Mouse (Mus musculus): Measurements from ENCODE around the gene Sacm1l.

The Sacm1l gene
- long read RNA-seq, experiment 1, transcript Sacm1l-201 (20 exons, 3,558 nt): major isoform, 41 of 50 reads
- long read RNA-seq, experiment 1, partial matches to known transcripts: 1 of 50 reads
- long read RNA-seq, experiment 1, other reads (novel, unspliced or antisense): 8 of 50 reads
- long read RNA-seq, experiment 2, transcript Sacm1l-201 (20 exons, 3,558 nt): major isoform, 26 of 44 reads
- long read RNA-seq, experiment 2, partial matches to known transcripts: 10 of 44 reads
- long read RNA-seq, experiment 2, other reads (novel, unspliced or antisense): 6 of 44 reads

- intact Hi-C loops (cut with DNase I): no loop called here
These were observed at the start of gene Sacm1l for GRCm38 (mm10) chr9:123529392-123530157. Sacm1l (plus strand) TSS chr9:123529759.

- intact Hi-C loops (cut with DNase I): no loop called here
These were observed 49.7 kb upstream of the Sacm1l start for GRCm38 (mm10) chr9:123479876-123480252.

GRCm38 (mm10) chr9:123480253-123480921 is 49.2 kb upstream of the Sacm1l start:
- intact Hi-C loops (cut with DNase I): no loop called here

GRCm38 (mm10) chr9:123481136-123481535 is 48.4 kb upstream of the Sacm1l start:
- intact Hi-C loops (cut with DNase I): no loop called here

- intact Hi-C loops (cut with DNase I): no loop called here
These were observed 46.0 kb upstream of the Sacm1l start for GRCm38 (mm10) chr9:123483598-123483997.

GRCm38 (mm10) chr9:123484830-123485229 is 44.7 kb upstream of the Sacm1l start:
- intact Hi-C loops (cut with DNase I): no loop called here

- intact Hi-C loops (cut with DNase I): no loop called here
These were observed 44.0 kb upstream of the Sacm1l start for GRCm38 (mm10) chr9:123485561-123485960.

GRCm38 (mm10) chr9:123486635-123487034 is 42.9 kb upstream of the Sacm1l start:
- intact Hi-C loops (cut with DNase I): no loop called here

GRCm38 (mm10) chr9:123489073-123489472 is 40.5 kb upstream of the Sacm1l start:
- intact Hi-C loops (cut with DNase I): no loop called here

- intact Hi-C loops (cut with DNase I): no loop called here
These were observed 39.7 kb upstream of the Sacm1l start for GRCm38 (mm10) chr9:123489727-123490343.

- intact Hi-C loops (cut with DNase I): no loop called here
These were observed 38.6 kb upstream of the Sacm1l start for GRCm38 (mm10) chr9:123490930-123491329.

GRCm38 (mm10) chr9:123491917-123492585 is 37.5 kb upstream of the Sacm1l start:
- intact Hi-C loops (cut with DNase I): no loop called here

GRCm38 (mm10) chr9:123496665-123497064 is 32.9 kb upstream of the Sacm1l start:
- intact Hi-C loops (cut with DNase I): no loop called here

GRCm38 (mm10) chr9:123497906-123498305 is 31.7 kb upstream of the Sacm1l start:
- intact Hi-C loops (cut with DNase I): no loop called here

- intact Hi-C loops (cut with DNase I): loop anchor here (10.0 kb wide), 1 partner anchor 246 kb away; no protein-coding TSS in a partner anchor
These were observed 29.1 kb upstream of the Sacm1l start for GRCm38 (mm10) chr9:123500480-123500879.

- intact Hi-C loops (cut with DNase I): loop anchor here (10.0 kb wide), 1 partner anchor 249 kb away; no protein-coding TSS in a partner anchor
These were observed 26.3 kb upstream of the Sacm1l start for GRCm38 (mm10) chr9:123503171-123503834.

GRCm38 (mm10) chr9:123504325-123504724 is 25.2 kb upstream of the Sacm1l start:
- intact Hi-C loops (cut with DNase I): loop anchor here (2.0 to 10.0 kb wide), 2 partner anchors 54 to 250 kb away; no protein-coding TSS in a partner anchor

GRCm38 (mm10) chr9:123505598-123505997 is 24.0 kb upstream of the Sacm1l start:
- intact Hi-C loops (cut with DNase I): loop anchor here (2.0 to 10.0 kb wide), 2 partner anchors 55 to 251 kb away; no protein-coding TSS in a partner anchor

GRCm38 (mm10) chr9:123506270-123507146 is 23.1 kb upstream of the Sacm1l start:
- intact Hi-C loops (cut with DNase I): loop anchor here (10.0 kb wide), 1 partner anchor 252 kb away; no protein-coding TSS in a partner anchor
